Mouse (Mus musculus) bone marrow macrophage, adult 2 months (primary cell): ENCODE measurements around the gene Srbd1.

Experiments
- CTCF ChIP-seq: IDR thresholded peaks from 2 replicates; pipeline ENCODE4 v1.5.1; 2012; ENCODE audit warnings: low read depth, mild to moderate bottlenecking, low read length, moderate library complexity
- POLR2A ChIP-seq: IDR thresholded peaks from 2 replicates; pipeline ENCODE4 v1.6.1; 2012; ENCODE audit warnings: mild to moderate bottlenecking, low read depth, low read length, borderline replicate concordance

- TF ChIP-seq CTCF = no peak
- no peak for TF ChIP-seq POLR2A
These were observed 125.2 kb downstream of the Srbd1 start for GRCm38 (mm10) chr17:86019793-86020192.
